Mouse (Mus musculus) intestine, embryonic 16.5 days (tissue): ENCODE measurements around the gene Ccdc73. TPM values are rescaled to one million over a fixed set of nuclear protein-coding genes. Genes with fewer than 3 reads are reported as not detected.
"Not testable (repeated sequence)": the region's sequence is repeated elsewhere in the genome, so short reads cannot be mapped to it uniquely, and the experiment has no call there.

ENCODE experiments used
- ATAC-seq: fragments of 200-750 bp; cut with Nextera tagmentation; 2 replicates; pipeline ENCODE4 v1.8.0; 2017; ENCODE audit warnings: moderate TSS enrichment, moderate library complexity
- H3K27ac ChIP-seq: fragments of 300-500 bp; sonication (generic); 2 replicates; pipeline ENCODE4 v1.5.1; 2014; ENCODE audit warnings: mild to moderate bottlenecking, low read length
- H3K27me3 ChIP-seq: fragments of 300-500 bp; sonication (generic); replicated peaks from 2 replicates; pipeline ENCODE4 v1.6.1; 2014; ENCODE audit warnings: low read length, control low read depth, mixed read lengths; ENCODE audit not compliant: control insufficient read depth, insufficient read depth
- H3K36me3 ChIP-seq: fragments of 300-500 bp; sonication (generic); 2 replicates; pipeline ENCODE4 v1.6.1; 2014; ENCODE audit warnings: low read length, control low read depth; ENCODE audit not compliant: control insufficient read depth, insufficient read depth
- H3K4me1 ChIP-seq: fragments of 300-500 bp; sonication (generic); 2 replicates; pipeline ENCODE4 v1.6.1; 2014; ENCODE audit warnings: low read length, control low read depth, mixed read lengths; ENCODE audit not compliant: control insufficient read depth, insufficient read depth
- H3K4me2 ChIP-seq: fragments of 300-500 bp; sonication (generic); 2 replicates; pipeline ENCODE4 v1.6.1; 2014; ENCODE audit warnings: low read depth, low read length, control low read depth
- H3K4me3 ChIP-seq: fragments of 300-500 bp; sonication (generic); 2 replicates; pipeline ENCODE4 v1.5.1; 2014; ENCODE audit warnings: mild to moderate bottlenecking, low read length
- H3K9ac ChIP-seq: fragments of 300-500 bp; sonication (generic); 2 replicates; pipeline ENCODE4 v1.6.1; 2014; ENCODE audit warnings: low read depth, low read length
- H3K9me3 ChIP-seq: fragments of 300-500 bp; sonication (generic); 2 replicates; pipeline ENCODE4 v1.6.1; 2016; ENCODE audit warnings: low read length, control low read depth; ENCODE audit not compliant: control insufficient read depth
- WGBS: fragments of 180-500 bp; shearing (Covaris S2); extraction: QIAGEN DNeasy Blood & Tissue Kit; methylation state at CpG from one replicate; pipeline ENCODE4 v1.1.7; 2014; 5-methylcytosine and 5-hydroxymethylcytosine counted together
- polyA plus RNA-seq: library from polyadenylated mRNA; unstranded; fragments of >200 nt; fragmentation: Nextera tagmentation; extraction: Ambion mirVana; gene quantifications from 2 replicates; pipeline ENCODE4 v1.2.1, GENCODE M21; 2015

The Ccdc73 gene
- 4.4 and 6.0 TPM in 2 replicates for polyA plus RNA-seq

DNA sequence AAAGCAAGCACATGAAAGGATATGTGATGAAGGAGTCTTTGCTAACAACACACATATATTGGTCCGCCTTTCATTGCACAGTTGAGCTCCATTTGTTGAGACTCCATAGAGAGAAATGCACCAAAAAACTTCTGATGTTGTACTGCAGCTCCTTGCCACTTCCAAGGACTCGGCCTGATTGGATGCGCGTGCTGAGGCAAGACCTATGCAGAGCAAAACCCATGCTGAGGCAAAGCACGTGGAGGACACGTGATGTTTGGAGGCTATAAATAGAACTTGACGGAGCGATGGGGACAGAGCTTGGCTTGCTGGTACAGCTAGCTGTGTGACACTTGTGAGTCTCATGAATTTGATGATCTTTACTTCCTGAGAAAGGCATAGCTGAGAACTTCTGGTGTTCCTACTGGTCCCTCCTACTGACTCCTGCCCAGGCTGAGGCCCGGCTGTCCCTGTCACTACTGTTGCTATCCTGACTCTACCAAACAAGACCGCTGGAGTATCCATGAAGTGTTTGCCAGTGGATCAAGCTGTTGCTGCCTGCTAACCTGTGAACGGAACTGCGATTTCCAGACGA lies at the start of gene Ccdc73:
Ccdc73 (plus strand) TSS at position 524 of the 574 bp plus-strand sequence.
- 88% methylated on average over 13 of the region's 13 CpGs for WGBS
- H3K36me3 ChIP-seq: no peaks in the 10 kb centered on the region
- no peaks in the 10 kb centered on the region for H3K4me1 ChIP-seq
- no peak within 1 kb of the TSS for H3K27ac ChIP-seq
- no peak within 1 kb of the TSS for H3K4me3 ChIP-seq
- no peaks in the 10 kb centered on the region for H3K27me3 ChIP-seq
- ATAC-seq: no peak
- H3K4me2 ChIP-seq: no peak within 1 kb of the TSS
- no peak within 1 kb of the TSS for H3K9ac ChIP-seq
- H3K9me3 ChIP-seq: no peaks in the 10 kb centered on the region

DNA sequence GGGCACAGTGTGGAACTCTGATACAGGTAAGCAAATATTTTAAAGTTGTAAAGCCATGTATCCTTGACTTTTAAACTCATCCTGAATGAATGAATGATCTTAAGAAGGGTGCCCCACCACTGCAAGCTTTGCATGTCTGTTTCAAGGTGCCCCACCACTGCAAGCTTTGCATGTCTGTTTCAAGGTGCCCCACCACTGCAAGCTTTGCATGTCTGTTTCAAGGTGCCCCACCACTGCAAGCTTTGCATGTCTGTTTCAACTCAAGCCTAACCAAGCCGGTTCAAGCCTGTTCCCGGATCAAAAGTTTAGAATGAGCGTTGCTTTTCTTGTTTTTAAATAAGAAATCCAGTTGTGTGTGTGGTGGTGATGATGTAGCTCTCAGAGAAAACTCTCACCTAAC lies 48.8 kb upstream of the Ccdc73 start:
- H3K9ac ChIP-seq, H3K4me1 ChIP-seq, H3K27ac ChIP-seq, H3K4me3 ChIP-seq, H3K27me3 ChIP-seq, H3K36me3 ChIP-seq, H3K4me2 ChIP-seq, ATAC-seq, H3K9me3 ChIP-seq: not testable (repeated sequence)
- WGBS: 85% methylated on average over 3 of the region's 3 CpGs

DNA sequence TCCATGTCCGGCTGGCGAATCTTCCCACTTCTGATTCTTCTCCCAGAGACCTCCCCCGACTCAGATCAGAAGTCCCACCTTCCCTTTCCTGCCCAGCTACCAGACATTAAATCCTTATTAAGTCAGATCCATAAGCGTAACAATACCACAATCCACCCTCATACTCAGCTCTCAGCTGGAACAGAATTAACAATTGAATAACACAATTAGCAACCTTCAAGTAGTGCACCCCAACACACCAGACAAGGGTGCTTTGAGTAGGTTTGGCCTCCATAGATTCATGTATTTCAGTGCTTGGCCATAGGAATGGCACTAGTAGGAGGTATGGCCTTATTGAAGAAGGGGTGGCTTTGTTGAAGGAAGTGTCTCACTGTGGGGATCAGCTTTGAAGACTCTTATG lies 41.4 kb upstream of the Ccdc73 start:
- Histone ChIP-seq H3K4me2 (no peak overlapping the region), H3K9ac (no peak overlapping the region), H3K36me3 (no peaks in the 10 kb centered on the region), H3K27me3 (no peaks in the 10 kb centered on the region), H3K27ac (no peak overlapping the region), H3K4me1 (no peaks in the 10 kb centered on the region), H3K4me3 (no peak overlapping the region), H3K9me3 (no peaks in the 10 kb centered on the region)
- no peak for ATAC-seq
- 89% methylated on average over 4 of the region's 4 CpGs for WGBS

DNA sequence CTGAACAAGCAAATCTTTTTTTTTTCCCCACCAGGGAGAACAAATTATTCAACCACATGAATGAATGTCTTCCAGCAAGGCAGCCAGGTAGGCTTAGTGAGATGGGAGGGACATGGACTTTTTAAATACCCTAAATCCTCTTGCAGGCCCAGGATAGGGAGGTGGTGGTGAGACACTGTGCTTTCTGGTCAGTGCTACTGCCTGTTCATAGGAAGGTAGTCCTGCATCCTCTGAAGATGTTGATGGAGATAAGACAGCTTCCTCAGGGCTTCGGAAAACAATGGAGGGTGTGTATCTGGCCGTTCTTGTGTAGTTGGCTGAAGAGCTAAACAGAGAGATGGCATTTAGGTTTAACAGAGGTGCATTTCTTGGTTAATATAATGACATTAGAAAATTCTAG lies 35.1 kb upstream of the Ccdc73 start:
- no peak overlapping the region for H3K4me2 ChIP-seq
- H3K27me3 ChIP-seq: no peaks in the 10 kb centered on the region
- no peaks in the 10 kb centered on the region for H3K9me3 ChIP-seq
- no peak overlapping the region for H3K27ac ChIP-seq
- no peak overlapping the region for H3K4me3 ChIP-seq
- H3K4me1 ChIP-seq: no peaks in the 10 kb centered on the region
- no peak for ATAC-seq
- WGBS: 66% methylated on average over 2 of the region's 2 CpGs
- no peak overlapping the region for H3K9ac ChIP-seq
- no peaks in the 10 kb centered on the region for H3K36me3 ChIP-seq

DNA sequence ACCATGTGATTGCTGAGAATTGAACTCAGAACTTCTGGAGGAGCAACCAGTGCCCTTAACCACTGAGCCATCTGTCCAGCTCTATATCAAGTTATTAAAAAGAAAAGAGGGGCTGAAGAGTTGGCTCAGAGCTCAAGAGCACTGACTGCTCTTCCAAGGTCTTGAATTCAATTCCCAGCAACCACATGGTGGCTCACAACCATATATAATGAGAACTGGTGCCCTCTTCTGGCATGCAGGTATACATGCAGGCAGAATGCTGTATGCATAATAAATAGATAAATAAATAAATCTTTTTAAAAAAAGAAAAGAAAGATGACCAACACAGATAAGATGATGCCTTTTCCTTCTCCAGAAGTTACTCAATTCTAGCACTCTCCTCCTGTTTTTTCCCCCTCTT lies 26.6 kb upstream of the Ccdc73 start:
- no peak overlapping the region for H3K4me2 ChIP-seq
- no peak overlapping the region for H3K9ac ChIP-seq
- no peaks in the 10 kb centered on the region for H3K4me1 ChIP-seq
- no peak overlapping the region for H3K27ac ChIP-seq
- no peaks in the 10 kb centered on the region for H3K27me3 ChIP-seq
- H3K36me3 ChIP-seq: no peaks in the 10 kb centered on the region
- H3K9me3 ChIP-seq: 0 out of 2 replicates have a peak, but pooled peaks cover 3% of the 10 kb centered on the region
- no peak overlapping the region for H3K4me3 ChIP-seq
- ATAC-seq: no peak

GRCm38 (mm10) chr2:104841736-104842135 lies 25.9 kb upstream of the Ccdc73 start:
- Histone ChIP-seq H3K27ac (no peak overlapping the region), H3K9me3 (0 out of 2 replicates have a peak, but pooled peaks cover 3% of the 10 kb centered on the region), H3K27me3 (no peaks in the 10 kb centered on the region), H3K36me3 (no peaks in the 10 kb centered on the region), H3K9ac (no peak overlapping the region), H3K4me3 (no peak overlapping the region), H3K4me1 (no peaks in the 10 kb centered on the region), H3K4me2 (no peak overlapping the region)
- 78% methylated on average over 7 of the region's 7 CpGs for whole genome bisulfite sequencing
- no peak for ATAC-seq

DNA sequence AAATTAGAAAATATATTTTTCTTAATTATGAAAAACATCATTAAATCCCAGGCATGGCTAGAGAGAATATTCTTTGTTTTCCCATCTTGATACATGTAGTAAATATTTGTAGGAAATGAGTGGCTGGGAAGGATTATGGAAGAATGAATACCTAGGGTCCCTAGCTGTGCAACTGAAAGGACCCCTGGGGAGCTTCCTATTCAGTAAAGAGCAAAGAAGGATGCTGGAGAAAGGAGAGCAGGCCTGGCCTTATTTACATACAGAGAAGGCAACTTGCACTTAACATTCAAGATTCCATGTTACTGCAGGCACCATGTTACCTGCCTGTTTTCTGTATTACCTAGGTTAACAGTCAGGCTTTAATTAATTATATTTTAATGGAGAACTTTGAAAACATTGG lies 25.0 kb upstream of the Ccdc73 start:
- Histone ChIP-seq H3K4me3 (no peak overlapping the region), H3K27ac (no peak overlapping the region), H3K36me3 (no peaks in the 10 kb centered on the region), H3K9me3 (0 out of 2 replicates have a peak, but pooled peaks cover 3% of the 10 kb centered on the region), H3K4me2 (no peak overlapping the region), H3K9ac (no peak overlapping the region), H3K4me1 (no peaks in the 10 kb centered on the region), H3K27me3 (no peaks in the 10 kb centered on the region)
- no peak for ATAC-seq

DNA sequence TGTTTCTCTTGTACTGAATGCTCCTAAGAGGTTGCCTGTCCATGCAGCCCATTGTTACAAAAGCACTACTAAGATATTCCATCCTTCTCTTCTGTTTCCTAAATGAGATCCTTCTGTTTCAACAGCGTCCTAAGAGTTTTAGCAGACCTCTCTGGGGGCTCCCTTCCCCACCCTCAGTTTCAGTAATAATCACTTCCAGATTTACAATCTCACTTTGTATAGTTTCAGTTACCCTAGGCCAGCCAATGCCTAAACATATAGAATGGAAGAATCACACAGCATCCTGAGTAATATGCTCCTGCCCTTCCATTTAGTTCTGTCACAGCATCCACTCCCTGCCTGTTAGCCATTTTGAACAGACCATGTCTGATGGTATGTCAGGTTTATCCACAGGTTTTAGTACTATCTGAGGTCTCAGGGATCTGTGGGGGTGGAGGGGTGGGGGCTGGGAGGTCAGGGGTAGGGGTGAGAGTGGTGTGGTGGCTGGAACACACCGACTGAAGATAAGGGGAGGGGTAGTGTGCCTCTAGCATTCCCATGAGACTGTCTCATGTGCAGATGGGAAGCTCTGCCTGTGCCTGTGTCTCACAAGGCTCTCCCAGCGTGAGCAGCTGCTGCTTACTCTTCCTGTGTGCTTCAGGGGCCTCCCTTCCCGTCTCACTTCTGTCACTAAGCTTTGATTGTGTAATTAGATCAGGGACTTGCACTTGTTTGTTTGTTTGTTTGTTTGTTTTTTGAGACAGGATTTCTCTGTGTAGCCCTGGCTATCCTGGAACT lies 20.8 kb upstream of the Ccdc73 start:
- no peak overlapping the region for H3K27ac ChIP-seq
- 47% methylated on average over 4 of the region's 4 CpGs for WGBS

DNA sequence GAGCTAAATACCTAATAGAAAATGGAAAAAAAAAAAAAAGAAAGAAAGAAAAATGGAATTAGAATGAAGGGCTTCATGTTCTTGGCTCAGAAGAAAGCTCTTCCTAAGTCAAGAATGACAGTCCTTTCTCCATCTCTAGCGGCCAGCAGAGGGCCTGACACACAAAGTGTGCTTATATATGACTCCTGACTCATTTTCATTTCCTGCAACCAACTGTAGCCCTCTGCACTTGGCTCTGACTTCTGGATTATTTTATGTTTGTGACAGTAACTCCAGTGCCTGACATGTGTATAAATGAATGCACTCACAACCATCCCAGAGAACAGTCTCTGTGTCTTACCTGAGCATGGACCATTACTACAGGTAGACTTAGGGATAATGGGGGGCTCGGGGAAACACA lies 20.0 kb upstream of the Ccdc73 start:
- H3K36me3 ChIP-seq: no peaks in the 10 kb centered on the region
- 0 out of 2 replicates have a peak, but pooled peaks cover 2% of the 10 kb centered on the region for H3K4me1 ChIP-seq
- no peak; the same call in 1 of the 2 replicates for ATAC-seq
- no peaks in the 10 kb centered on the region for H3K27me3 ChIP-seq
- no peak overlapping the region for H3K9ac ChIP-seq
- WGBS: 61% methylated on average over 2 of the region's 2 CpGs
- H3K4me2 ChIP-seq: no peak overlapping the region
- H3K27ac ChIP-seq: no peak overlapping the region
- no peak overlapping the region for H3K4me3 ChIP-seq
- H3K9me3 ChIP-seq: no peaks in the 10 kb centered on the region

More for the DNA sequence above, 20.8 kb upstream of the Ccdc73 start:
- ATAC-seq: no peak
- Histone ChIP-seq H3K9ac (no peak overlapping the region), H3K27me3 (no peaks in the 10 kb centered on the region), H3K9me3 (no peaks in the 10 kb centered on the region), H3K4me2 (no peak overlapping the region), H3K4me3 (no peak overlapping the region), H3K4me1 (0 out of 2 replicates have a peak, but pooled peaks cover 2% of the 10 kb centered on the region), H3K36me3 (no peaks in the 10 kb centered on the region)
